Mouse (Mus musculus) left cerebral cortex, postnatal 36 days (tissue): ENCODE results near the gene Cox10. TPM values are rescaled to one million over a fixed set of nuclear protein-coding genes. Genes with fewer than 3 reads are reported as not detected.

Experiments
- DNase-seq, 2 experiments: peaks; one replicate each; pipeline ENCODE4 v3.0.0; 2021 to 2022; ENCODE audit warnings: low spot score in 2 of 2, mixed read lengths in 1 of 2
- intact Hi-C: fragments of 180-260 bp; cut with DNase I; formaldehyde crosslinking; loops from one replicate; pipeline ENCODE4 v1.15.1; 2025
- total RNA-seq, 2 experiments: library from RNA; stranded (reverse); gene quantifications; 2 replicates each; pipeline ENCODE4 v1.2.3; 2021

The Cox10 gene
- total RNA-seq, 2 experiments from 2014 or later, result 21.9 to 23.0 TPM

- intact Hi-C loops, result no loop called here
- DNase-seq, result peak in 1 of 2 experiments; percentile 10
Measured at GRCm38 (mm10) chr11:64051195-64051968, 27.9 kb downstream of the Cox10 start.

GRCm38 (mm10) chr11:64047432-64047831 lies 31.8 kb downstream of the Cox10 start:
- intact Hi-C loops, result no loop called here

DNA sequence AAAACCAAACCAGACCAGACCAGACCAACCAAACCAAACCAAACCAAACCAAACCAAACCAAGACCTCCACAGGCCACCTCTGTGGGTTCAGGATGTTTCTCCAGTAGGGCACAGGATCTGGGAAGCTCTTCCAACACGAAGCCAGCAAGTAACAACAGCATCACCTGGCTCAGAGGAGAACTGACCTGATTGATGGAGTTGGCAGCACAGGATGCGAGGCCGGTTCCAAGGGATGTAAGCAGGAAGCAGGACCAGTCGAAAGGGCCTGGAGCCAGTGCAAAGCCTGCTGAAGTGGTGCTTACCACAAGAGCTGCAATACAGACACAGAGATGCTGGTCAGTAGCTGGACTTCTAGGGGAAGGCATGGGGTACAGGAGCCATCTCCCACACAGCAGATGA lies 34.2 kb downstream of the Cox10 start:
- intact Hi-C loops, result no loop called here

More at GRCm38 (mm10) chr11:64047432-64047831, 31.8 kb downstream of the Cox10 start:
- no peak for DNase-seq

DNA sequence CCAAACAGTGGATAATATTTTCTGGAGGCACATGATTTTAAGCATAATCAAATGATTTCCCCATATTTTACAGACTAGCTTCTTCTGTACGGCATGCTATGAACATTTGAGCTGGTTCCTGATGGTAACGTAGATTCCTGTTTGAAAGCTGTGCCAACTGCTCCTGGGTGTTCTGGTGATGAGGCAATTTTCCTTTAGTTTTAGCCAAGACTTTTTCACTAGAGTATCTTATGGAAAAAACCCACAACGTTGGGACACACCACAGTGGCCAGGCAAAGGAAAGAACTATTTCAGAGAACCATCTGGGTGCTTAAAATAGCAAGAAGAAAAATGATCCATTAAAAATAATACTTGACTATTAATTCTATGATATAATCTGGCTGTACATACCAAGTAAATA lies 35.2 kb downstream of the Cox10 start:
- no peak for DNase-seq
- intact Hi-C loops, result no loop called here

More for the DNA sequence above, 34.2 kb downstream of the Cox10 start:
- DNase-seq, result no peak

- no peak for DNase-seq
- intact Hi-C loops, result no loop called here
Measured at GRCm38 (mm10) chr11:64041281-64041680, 38.0 kb downstream of the Cox10 start.

DNA sequence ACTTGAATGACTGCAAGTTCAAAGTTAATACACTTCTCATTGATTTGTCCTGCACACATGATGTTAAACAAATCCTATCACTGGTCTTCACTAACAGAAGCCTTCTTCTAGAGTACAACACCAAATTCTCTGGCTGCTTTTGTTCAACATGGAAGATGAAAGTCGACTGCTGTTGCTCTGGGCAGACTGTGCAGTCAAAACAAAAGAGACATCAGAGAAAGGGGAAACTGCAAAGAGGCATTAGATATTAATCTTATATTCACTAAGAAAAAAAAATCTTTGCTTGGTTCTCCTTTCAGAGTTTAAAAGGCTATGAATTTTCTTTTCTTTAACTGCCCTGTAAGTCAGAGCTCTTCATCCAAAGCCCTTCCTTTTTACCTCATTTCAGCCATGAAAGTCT lies 39.7 kb downstream of the Cox10 start:
- DNase-seq, result no peak
- intact Hi-C loops, result no loop called here

DNA sequence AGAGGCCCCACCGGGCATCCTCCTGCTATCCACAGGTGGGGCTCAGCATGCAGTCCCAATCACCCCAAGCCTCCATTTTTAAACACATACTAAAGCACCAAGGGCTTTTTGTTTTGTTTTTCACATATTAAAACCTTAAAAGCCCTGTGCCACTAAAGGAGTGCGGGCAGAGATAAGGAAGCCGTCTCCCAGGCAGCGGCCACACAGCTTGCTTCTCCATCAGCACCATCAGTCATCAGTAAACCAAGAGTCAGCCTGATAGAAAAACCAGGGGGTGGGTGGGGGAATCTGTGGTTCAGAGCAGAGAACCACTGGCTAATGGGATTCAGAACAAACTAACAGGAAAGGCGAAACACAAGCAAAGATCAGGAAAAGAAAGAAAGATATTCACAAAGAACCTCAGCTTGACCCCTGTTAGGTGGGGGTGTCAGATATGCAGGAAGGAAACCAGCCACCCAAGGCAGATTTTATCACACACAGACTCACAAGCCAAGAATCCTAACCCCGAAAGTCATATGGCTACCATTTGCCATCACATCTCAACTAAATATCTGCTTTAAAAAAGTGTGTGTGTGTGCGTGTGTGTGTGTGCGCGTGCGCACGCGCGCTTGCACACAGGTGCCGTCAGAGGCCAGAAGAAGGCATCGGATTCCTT lies 41.7 kb downstream of the Cox10 start:
- intact Hi-C loops, result no loop called here
- DNase-seq, result no peak

GRCm38 (mm10) chr11:64036306-64036705 lies 43.0 kb downstream of the Cox10 start:
- no peak for DNase-seq
- intact Hi-C loops, result no loop called here

DNA sequence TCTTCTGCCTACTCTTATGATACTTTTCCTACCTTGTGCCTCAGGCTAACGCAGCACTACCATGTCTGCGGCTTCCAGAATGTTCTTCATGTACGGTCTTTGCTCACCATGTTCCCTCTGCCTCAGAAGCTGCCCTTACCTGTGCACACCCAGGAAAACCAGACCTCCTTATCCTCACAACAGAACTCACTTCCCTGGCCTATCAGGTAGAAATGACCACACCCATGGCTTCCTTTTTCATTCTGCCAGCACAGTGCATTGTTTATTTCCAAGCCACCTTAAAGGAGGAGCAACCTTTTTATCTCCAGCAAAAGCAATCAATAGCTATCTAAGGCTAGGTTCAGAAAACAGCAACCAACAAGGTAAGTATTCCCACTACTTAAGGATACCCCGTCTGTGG lies 43.6 kb downstream of the Cox10 start:
- intact Hi-C loops, result no loop called here
- DNase-seq, result no peak

GRCm38 (mm10) chr11:64034686-64035085 lies 44.6 kb downstream of the Cox10 start:
- intact Hi-C loops, result no loop called here
- no peak for DNase-seq

DNA sequence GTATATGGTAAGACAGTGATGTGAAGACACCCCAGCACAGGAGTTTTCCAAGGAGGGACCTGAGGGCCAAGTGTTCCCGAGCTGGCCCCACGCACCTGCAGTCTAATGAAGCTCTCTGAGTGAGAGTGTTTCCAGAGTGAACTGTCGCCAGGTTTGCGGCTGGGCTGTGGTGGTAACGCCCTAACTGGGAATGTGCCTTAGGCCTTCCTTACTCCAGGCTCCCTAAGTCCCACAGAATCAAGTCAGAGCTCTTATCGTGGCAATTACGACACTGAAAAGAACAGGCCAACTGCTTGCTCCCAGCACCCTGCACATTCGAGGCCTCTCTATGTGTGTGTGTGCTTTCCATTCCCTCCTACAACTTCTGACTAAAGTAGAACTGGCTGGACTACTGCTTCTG lies 51.8 kb downstream of the Cox10 start:
- intact Hi-C loops, result no loop called here
- no peak for DNase-seq

DNA sequence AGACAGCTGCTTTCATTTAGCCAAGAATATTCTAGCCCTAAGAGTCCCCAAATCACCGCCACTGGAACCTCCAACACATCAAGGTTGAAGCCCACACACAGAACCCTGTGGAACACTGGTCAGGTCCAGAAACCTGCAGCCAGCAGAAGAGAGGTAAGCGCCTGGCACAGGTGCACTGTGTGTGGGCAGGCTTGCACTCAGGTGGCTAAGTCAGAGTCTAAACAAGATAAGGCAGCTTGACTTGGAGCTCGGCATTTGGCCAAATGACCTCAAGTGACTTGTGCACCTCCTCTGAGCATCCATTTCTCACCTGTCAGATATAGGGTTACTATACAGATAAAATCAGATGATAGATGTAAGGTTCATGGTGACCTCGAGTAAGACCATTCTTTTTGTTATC lies 53.4 kb downstream of the Cox10 start:
- no peak for DNase-seq
- intact Hi-C loops, result no loop called here

- intact Hi-C loops, result no loop called here
- no peak for DNase-seq
Measured at GRCm38 (mm10) chr11:64024575-64024974, 54.7 kb downstream of the Cox10 start.

GRCm38 (mm10) chr11:64023380-64023981 lies 55.8 kb downstream of the Cox10 start:
- DNase-seq, result no peak
- intact Hi-C loops, result no loop called here

GRCm38 (mm10) chr11:64022403-64023047 lies 56.7 kb downstream of the Cox10 start:
- intact Hi-C loops, result no loop called here
- DNase-seq, result no peak

DNA sequence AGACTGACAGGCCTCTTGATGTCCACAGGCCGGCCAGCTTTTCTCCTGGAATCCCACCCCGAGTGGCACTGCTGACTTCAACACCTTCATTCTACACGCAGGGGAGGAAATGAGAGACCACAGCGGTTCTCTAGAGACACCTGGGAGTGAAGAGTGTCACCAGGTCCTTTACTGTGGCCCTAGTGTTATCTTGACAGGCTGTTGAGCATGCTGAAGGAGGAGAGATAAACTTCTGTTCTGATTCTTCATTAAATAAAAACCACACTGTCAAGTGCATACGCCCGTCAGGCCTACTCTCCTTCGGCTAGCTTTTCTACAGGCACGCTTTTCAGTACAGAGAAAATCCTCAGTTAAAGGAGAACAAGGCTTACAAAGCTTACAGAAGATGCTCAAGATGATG lies 60.0 kb downstream of the Cox10 start:
- intact Hi-C loops, result no loop called here
- no peak for DNase-seq

DNA sequence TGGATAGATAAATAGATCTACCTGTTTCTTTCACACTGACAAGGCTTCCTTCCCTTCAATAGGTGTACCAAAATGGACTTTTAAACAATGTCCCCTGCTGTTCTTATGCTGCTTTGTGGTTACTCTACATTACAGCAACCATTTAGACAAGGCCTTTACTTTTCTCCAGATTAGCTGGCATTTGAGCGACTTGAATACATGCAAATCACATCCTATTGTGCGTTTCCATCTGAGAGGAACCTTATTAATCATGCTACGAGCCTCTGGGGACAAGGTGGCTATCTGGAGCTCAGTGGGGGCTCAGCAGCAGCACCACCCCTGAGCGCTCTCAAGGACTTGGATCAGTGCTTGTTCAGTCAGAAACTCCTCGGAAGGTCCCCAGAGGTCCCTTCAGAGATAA lies 61.1 kb downstream of the Cox10 start:
- intact Hi-C loops, result no loop called here

DNA sequence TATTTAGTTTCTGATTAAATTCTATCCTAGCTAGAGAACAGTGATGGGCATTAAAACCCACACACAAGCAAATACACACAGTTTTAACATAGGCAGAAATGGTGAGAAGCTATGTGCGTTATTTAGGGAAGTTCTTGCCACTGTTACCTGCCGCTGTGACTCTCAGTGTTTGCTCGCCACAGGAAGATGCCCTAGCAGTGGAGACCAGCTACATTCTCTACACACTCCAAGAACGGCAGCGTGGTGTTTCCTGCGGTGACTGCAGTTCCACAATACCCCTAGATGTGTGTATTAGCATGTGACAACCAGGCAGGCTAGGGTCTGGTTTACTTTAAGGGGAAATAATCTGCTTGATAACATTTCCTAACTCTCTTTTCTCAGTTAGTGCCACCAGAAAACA lies 64.0 kb downstream of the Cox10 start:
- no peak for DNase-seq
- intact Hi-C loops, result no loop called here

More for the DNA sequence above, 61.1 kb downstream of the Cox10 start:
- no peak for DNase-seq

GRCm38 (mm10) chr11:64010724-64011496 lies 68.4 kb downstream of the Cox10 start:
- intact Hi-C loops, result no loop called here

DNA sequence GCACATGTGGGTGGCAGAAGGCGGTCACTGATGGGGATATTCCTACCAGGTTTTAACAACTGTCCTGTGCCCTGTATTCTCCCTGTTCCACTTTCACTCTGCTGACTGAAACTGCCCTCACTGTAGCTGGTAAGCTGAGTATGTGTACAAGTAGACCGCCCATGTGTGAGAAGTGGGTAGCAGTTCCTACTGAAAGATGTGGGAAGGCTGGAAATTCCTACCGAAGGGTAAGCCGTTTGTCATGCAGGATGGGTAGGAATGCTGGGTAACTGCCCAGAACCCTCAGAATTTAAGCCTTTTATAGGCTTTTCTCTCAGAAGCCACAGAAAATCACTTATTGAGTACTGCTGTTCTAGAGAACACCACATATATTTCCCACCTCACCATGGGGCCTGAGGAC lies 75.1 kb downstream of the Cox10 start:
- peak; percentile 10 to 28 for DNase-seq
- intact Hi-C loops, result no loop called here

More at GRCm38 (mm10) chr11:64010724-64011496, 68.4 kb downstream of the Cox10 start:
- DNase-seq, result no peak
